Mouse (Mus musculus) hindbrain, embryonic 11.5 days (tissue): ENCODE measurements around the gene Zbtb20. TPM values are rescaled to one million over a fixed set of nuclear protein-coding genes. Genes with fewer than 3 reads are reported as not detected.
A peak's percentile ranks its signal among the peaks of the same experiment; 100 is the strongest.

Experiments used
- ATAC-seq: fragments of 200-750 bp; cut with Nextera tagmentation; 2 replicates; pipeline ENCODE4 v1.8.0; 2017; ENCODE audit warnings: mild to moderate bottlenecking, moderate TSS enrichment, moderate library complexity; ENCODE audit not compliant: low FRiP score
- DNase-seq: peaks from one replicate; pipeline ENCODE4 v3.0.0-alpha.2; 2015; ENCODE audit warnings: low spot score
- H3K27ac ChIP-seq: fragments of 300-500 bp; sonication (generic); 2 replicates; pipeline ENCODE4 v1.5.1; 2014; ENCODE audit warnings: mild to moderate bottlenecking, low read depth, low read length
- H3K27me3 ChIP-seq: fragments of 300-500 bp; sonication (generic); 2 replicates; pipeline ENCODE4 v1.6.1; 2014; ENCODE audit warnings: mild to moderate bottlenecking, low read length, moderate library complexity, mixed read lengths; ENCODE audit not compliant: control insufficient read depth, insufficient read depth
- H3K36me3 ChIP-seq: fragments of 300-500 bp; sonication (generic); 2 replicates; pipeline ENCODE4 v1.6.1; 2014; ENCODE audit warnings: mild to moderate bottlenecking, low read length, moderate library complexity, mixed read lengths; ENCODE audit not compliant: control insufficient read depth, insufficient read depth
- H3K4me1 ChIP-seq: fragments of 300-500 bp; sonication (generic); replicated peaks from 2 replicates; pipeline ENCODE4 v1.6.1; 2014; ENCODE audit warnings: low read length, mixed read lengths; ENCODE audit not compliant: control insufficient read depth, insufficient read depth
- H3K4me2 ChIP-seq: fragments of 300-500 bp; sonication (generic); replicated peaks from 2 replicates; pipeline ENCODE4 v1.6.1; 2014; ENCODE audit warnings: mild to moderate bottlenecking, low read depth, low read length
- H3K4me3 ChIP-seq: fragments of 300-500 bp; sonication (generic); 2 replicates; pipeline ENCODE4 v1.5.1; 2014; ENCODE audit warnings: low read depth, low read length
- H3K9ac ChIP-seq: fragments of 300-500 bp; sonication (generic); 2 replicates; pipeline ENCODE4 v1.6.1; 2014; ENCODE audit warnings: low read depth, low read length
- H3K9me3 ChIP-seq: fragments of 300-500 bp; sonication (generic); 2 replicates; pipeline ENCODE4 v1.6.1; 2016; ENCODE audit warnings: low read length; ENCODE audit not compliant: control insufficient read depth
- WGBS: fragments of 180-500 bp; shearing (Covaris S2); extraction: QIAGEN DNeasy Blood & Tissue Kit; methylation state at CpG from one replicate; pipeline ENCODE4 v1.1.7; 2014; 5-methylcytosine and 5-hydroxymethylcytosine counted together
- polyA plus RNA-seq: library from polyadenylated mRNA; unstranded; fragments of >200 nt; fragmentation: Nextera tagmentation; extraction: Ambion mirVana; gene quantifications from 2 replicates; pipeline ENCODE4 v1.2.1, GENCODE M21; 2014

Gene Zbtb20
- polyA plus RNA-seq, 1 experiment from 2014 or later, result 64.1 TPM

DNA sequence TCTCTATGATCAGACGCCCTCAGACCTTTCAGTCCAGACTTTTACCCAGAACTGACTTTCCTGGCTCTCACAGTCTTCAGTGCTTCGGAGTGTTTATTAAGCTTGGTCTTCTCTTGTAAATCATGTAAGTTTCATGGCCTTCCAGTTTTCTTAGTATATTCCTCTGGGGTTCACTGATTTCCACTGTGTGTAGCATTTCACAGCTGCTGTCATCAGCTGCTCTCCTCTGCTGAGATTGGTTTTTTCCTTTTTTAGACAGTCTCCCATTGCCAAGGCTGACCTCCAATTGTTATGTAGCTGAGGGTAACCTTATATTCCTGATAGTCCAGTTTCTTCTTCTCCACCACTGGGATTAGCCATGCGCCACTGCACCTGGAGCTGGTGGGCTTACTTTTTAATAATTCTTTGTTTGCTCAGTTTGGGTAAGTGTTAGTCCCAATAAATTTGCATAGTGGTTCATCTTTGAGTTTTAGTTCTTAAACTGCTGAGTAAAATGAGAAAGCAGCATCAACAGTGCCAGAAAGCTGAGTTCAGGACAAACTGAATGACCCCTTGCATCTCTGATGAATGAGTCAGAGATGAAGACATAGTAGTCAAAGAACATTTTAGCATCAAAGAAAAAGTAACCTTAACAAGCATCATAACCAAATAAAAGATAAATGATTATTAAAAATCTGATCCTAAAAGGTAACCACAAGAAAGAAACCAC is 380.7 kb downstream of the Zbtb20 start:
- ATAC-seq (no peak), DNase-seq (no peak)
- WGBS, result 83% methylated on average over 3 of the region's 3 CpGs
- no peaks in the 10 kb centered on the region for H3K36me3 ChIP-seq
- H3K27ac ChIP-seq, result no peak overlapping the region
- H3K4me2 ChIP-seq, result no peak overlapping the region
- H3K9ac ChIP-seq, result no peak overlapping the region
- H3K4me3 ChIP-seq, result no peak overlapping the region
- no peaks in the 10 kb centered on the region for H3K4me1 ChIP-seq
- H3K27me3 ChIP-seq, result no peaks in the 10 kb centered on the region
- no peaks in the 10 kb centered on the region for H3K9me3 ChIP-seq

DNA sequence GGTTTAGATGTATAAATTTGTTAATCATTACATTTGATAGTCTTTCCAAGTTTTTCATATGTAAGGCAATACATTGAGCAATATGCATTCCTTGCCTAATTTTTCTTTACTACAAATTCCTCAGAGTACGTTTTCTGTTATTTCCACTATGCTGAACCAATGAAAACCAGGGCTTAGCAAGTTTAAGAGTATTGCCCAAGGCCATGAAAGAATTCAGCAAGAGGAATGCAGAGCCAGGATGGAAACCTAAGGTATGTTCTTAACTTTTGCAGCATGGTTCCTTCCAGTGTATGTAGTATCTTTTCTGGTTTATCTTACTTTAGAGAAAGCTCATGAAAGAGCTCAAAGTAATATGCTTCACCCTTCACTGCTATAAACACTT is 381.2 kb downstream of the Zbtb20 start:
- Histone ChIP-seq H3K9ac (no peak overlapping the region), H3K27me3 (no peaks in the 10 kb centered on the region), H3K4me3 (no peak overlapping the region), H3K4me2 (no peak overlapping the region), H3K27ac (no peak overlapping the region), H3K9me3 (no peaks in the 10 kb centered on the region), H3K4me1 (no peaks in the 10 kb centered on the region), H3K36me3 (no peaks in the 10 kb centered on the region)
- WGBS, result 87% methylated on average over 1 of the region's 1 CpGs
- ATAC-seq (no peak), DNase-seq (no peak)

DNA sequence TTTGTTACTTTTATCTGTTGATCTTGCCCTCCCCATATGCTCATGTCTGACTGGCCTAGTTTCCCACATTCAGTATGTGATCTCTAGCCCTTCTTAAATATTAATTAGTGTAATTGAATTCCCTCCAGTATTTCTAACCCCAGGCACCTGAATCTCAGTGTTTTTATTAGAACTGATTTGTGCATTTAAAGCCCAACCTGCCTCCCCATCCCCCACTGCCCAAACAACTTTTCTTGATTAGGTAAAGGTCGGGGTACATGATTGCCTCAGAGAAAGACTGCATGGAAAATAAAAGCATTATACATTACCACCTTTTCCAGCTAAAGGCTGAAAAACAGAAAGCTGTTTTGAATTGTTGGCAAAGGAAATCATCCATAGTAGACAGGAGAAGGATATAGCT is 383.8 kb downstream of the Zbtb20 start:
- ATAC-seq (no peak), DNase-seq (no peak)
- no peaks in the 10 kb centered on the region for H3K36me3 ChIP-seq
- 57% methylated on average over 1 of the region's 1 CpGs for WGBS
- no peak overlapping the region for H3K27ac ChIP-seq
- no peak overlapping the region for H3K9ac ChIP-seq
- no peaks in the 10 kb centered on the region for H3K9me3 ChIP-seq
- H3K4me2 ChIP-seq, result no peak overlapping the region
- no peak overlapping the region for H3K4me3 ChIP-seq
- no peaks in the 10 kb centered on the region for H3K4me1 ChIP-seq
- no peaks in the 10 kb centered on the region for H3K27me3 ChIP-seq

GRCm38 (mm10) chr16:43260862-43261261 is 385.2 kb downstream of the Zbtb20 start:
- Histone ChIP-seq H3K36me3 (no peaks in the 10 kb centered on the region), H3K9ac (no peak overlapping the region), H3K9me3 (no peaks in the 10 kb centered on the region), H3K4me2 (no peak overlapping the region), H3K27ac (no peak overlapping the region), H3K27me3 (no peaks in the 10 kb centered on the region), H3K4me1 (no peaks in the 10 kb centered on the region), H3K4me3 (no peak overlapping the region)
- 88% methylated on average over 2 of the region's 2 CpGs for WGBS
- ATAC-seq, result no peak
- DNase-seq, result no peak

DNA sequence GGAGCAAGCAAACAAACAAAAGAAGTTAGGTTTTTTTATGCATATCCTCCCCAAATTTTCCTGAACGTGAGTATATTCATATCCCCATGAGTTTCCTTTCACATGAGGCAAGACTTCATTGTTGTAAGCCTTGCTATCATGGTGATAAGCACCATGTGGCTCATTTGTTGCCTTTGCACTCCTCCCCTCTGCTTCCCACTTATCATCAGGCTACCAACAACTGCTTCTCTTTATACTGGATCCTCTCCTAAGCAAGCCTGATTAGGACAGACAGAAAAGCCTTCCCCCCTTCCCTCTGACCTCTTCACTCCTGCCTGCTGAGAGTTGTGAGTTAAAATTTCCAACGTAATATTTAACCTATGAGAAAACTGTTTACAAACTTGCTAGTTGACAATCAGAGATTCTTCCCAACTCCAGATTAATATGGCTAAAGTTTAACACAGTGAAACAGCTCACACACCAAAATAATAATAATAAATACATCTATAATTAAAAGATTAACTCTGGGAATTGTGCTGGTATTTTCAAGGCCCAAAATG is 398.4 kb downstream of the Zbtb20 start:
- no peak overlapping the region for H3K4me2 ChIP-seq
- 43% methylated on average over 2 of the region's 2 CpGs for WGBS
- H3K9me3 ChIP-seq, result no peaks in the 10 kb centered on the region
- DNase-seq (no peak), ATAC-seq (no peak)
- H3K9ac ChIP-seq, result no peak overlapping the region
- no peak overlapping the region for H3K4me3 ChIP-seq
- no peaks in the 10 kb centered on the region for H3K4me1 ChIP-seq
- H3K27ac ChIP-seq, result no peak overlapping the region
- H3K27me3 ChIP-seq, result no peaks in the 10 kb centered on the region
- no peaks in the 10 kb centered on the region for H3K36me3 ChIP-seq

DNA sequence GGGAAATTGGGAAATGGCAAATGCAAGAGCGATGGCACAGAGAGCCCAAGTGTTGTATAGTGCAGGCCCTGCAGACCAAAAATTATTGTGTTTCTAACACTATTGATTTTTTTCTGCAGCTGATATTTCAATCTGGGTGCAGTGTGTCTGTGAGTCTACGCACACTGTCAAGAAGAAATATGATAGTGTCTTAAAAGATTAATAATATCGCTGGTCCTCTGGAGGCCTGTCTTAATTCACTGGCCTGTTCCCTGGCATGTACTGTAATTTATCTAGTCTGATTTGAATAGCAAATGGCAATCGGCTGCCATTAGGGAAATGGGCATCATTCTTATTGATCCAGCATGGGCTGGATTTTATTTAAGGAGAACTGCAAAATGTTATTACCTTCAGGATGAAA is 401.1 kb downstream of the Zbtb20 start:
- Histone ChIP-seq H3K27ac (no peak overlapping the region), H3K4me3 (no peak overlapping the region), H3K9me3 (no peaks in the 10 kb centered on the region), H3K36me3 (no peaks in the 10 kb centered on the region), H3K9ac (no peak overlapping the region), H3K4me1 (no peaks in the 10 kb centered on the region), H3K27me3 (no peaks in the 10 kb centered on the region), H3K4me2 (no peak overlapping the region)
- ATAC-seq (peak; percentile 64), DNase-seq (no peak)
- 83% methylated on average over 4 of the region's 4 CpGs for WGBS

GRCm38 (mm10) chr16:43286319-43286718 is 410.6 kb downstream of the Zbtb20 start:
- Histone ChIP-seq H3K4me1 (no peaks in the 10 kb centered on the region), H3K9ac (no peak overlapping the region), H3K9me3 (no peaks in the 10 kb centered on the region), H3K4me2 (no peak overlapping the region), H3K27ac (0 out of 2 replicates have a peak overlapping the region, but pooled peaks have one; percentile 39), H3K27me3 (no peaks in the 10 kb centered on the region), H3K4me3 (no peak overlapping the region), H3K36me3 (no peaks in the 10 kb centered on the region)
- ATAC-seq (peak; percentile 89), DNase-seq (peak; percentile 35)
- 41% methylated on average over 1 of the region's 1 CpGs for WGBS

DNA sequence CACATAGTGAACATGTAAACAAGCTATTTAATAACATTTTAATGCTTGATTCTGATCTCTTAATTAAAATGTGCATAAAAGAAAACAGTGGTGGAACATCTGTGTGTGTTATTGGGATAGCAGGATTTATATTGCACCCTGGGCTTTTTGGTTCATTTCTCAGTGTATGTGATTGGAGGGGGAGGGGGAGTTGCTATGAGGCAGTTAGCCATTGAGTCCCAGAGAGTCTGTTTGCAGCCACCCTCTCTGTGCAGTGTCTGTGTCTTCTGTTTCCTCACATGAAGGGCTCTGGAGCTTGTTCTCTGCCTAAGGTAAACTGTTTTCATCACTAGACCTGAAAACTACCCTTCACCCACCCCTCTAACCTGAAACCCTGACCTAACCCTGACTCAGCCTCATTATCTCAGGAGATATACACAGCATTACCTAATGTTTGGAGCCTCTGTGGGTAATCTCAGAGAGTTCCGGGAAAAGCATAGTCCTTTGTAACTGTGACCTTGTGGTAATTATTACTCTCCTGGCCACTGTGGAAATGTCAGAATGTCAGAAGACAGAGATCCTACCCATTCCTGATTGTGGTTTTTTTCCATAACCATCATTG is 411.2 kb downstream of the Zbtb20 start:
- Histone ChIP-seq H3K4me2 (no peak overlapping the region), H3K9me3 (no peaks in the 10 kb centered on the region), H3K9ac (no peak overlapping the region), H3K27me3 (no peaks in the 10 kb centered on the region), H3K27ac (no peak overlapping the region), H3K4me1 (no peaks in the 10 kb centered on the region), H3K4me3 (no peak overlapping the region), H3K36me3 (no peaks in the 10 kb centered on the region)
- DNase-seq, result no peak
- ATAC-seq, result peak; percentile 51; the same call in 1 of the 2 replicates
- 61% methylated on average over 1 of the region's 1 CpGs for WGBS

DNA sequence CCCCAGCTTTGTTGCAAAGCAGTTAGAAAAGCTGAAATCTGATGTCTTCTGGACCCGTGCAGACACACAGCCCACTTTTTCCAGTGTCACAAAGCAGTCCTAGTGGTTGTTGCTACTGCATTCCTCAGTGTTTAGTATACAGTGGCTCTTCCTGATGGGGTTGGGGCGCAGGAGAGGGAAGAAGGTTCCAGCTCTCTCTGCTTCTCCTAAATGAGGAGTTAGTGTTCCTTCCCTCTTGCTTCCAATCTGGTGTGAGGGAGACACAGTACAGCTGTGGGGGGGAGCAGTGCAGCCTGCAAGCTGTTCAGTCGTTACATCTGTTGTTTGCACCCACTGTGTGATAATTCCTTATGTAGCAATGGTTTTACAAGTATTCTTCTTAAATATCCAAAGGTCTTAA is 415.7 kb downstream of the Zbtb20 start:
- DNase-seq (no peak), ATAC-seq (no peak)
- no peaks in the 10 kb centered on the region for H3K27me3 ChIP-seq
- H3K9me3 ChIP-seq, result no peaks in the 10 kb centered on the region
- no peaks in the 10 kb centered on the region for H3K4me1 ChIP-seq
- no peak overlapping the region for H3K4me3 ChIP-seq
- no peak overlapping the region for H3K27ac ChIP-seq
- no peak overlapping the region for H3K4me2 ChIP-seq
- H3K36me3 ChIP-seq, result no peaks in the 10 kb centered on the region
- H3K9ac ChIP-seq, result no peak overlapping the region
- 83% methylated on average over 3 of the region's 3 CpGs for WGBS
